Mouse (Mus musculus): ENCODE measurements around the gene Celf6.

GRCm38 (mm10) chr9:59654450-59654983 lies 76.8 kb downstream of the Celf6 start:
- no peak for TF ChIP-seq CTCF (IDR thresholded peaks at IDR 0.05)
- no peak for TF ChIP-seq EP300 (IDR thresholded peaks at IDR 0.05)

Data from lung, postnatal 0 days (tissue).